Mouse (Mus musculus): ENCODE data around the gene Ccdc182. TPM values are rescaled to one million over a fixed set of nuclear protein-coding genes. Genes with fewer than 3 reads are reported as not detected.

Gene Ccdc182
- polyA plus RNA-seq (2015; fragmentation: Nextera tagmentation; extraction: Ambion mirVana): not detected in 2 replicates

DNA sequence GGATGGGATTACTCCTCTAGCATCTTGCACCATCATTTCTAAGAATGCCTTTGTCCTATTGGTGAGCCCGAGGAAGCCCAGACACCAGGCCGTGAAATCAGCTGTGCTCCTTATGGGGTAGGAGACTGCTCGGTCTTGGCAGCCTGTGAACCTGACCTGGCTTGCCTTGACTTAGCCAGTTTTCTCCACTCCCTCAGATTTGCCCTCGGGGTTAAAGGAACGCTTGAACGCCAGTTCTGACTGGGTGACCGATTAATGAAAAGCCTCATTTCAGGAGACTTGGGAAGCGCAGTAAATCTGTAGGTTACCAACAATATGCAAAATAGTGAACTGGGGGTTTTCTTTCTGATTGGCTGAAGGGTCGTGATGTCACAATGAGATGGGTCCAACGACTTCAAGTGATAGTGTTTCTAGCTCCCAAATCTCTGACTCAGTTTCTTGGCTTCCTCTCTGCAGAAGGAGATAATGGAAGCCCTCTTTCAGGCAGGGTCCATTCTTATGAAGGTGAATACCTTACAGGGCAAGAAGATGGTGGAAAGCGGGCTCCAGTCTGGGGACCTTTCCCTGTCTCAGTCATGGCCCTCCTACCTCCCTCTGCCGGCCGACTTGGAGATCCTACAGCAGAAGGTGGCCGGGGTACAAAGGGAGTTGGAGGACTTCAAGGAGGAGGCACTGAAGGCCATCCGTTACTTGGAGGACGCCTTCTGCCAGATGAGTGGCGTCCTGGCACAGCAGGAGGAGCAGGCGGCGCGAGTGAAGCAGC is at the start of gene Ccdc182:
Gene Ccdc182 (plus strand): TSS at position 428 of the 763 bp plus-strand sequence.
- Histone ChIP-seq H3K4me3 (ENCODE audit: low read depth, low read length) (no peak within 1 kb of the TSS), H3K9ac (ENCODE audit: low read length) (no peak within 1 kb of the TSS), H3K4me1 (replicated peaks; ENCODE audit: control insufficient read depth, insufficient read depth) (no peaks in the 10 kb centered on the region), H3K9me3 (ENCODE audit: control insufficient read depth, low read length) (no peaks in the 10 kb centered on the region), H3K27me3 (ENCODE audit: control insufficient read depth, insufficient read depth, low read length) (no peaks in the 10 kb centered on the region), H3K27ac (replicated peaks) (no peak within 1 kb of the TSS), H3K36me3 (ENCODE audit: control insufficient read depth, insufficient read depth, low read length) (no peaks in the 10 kb centered on the region), H3K4me2 (replicated peaks; ENCODE audit: low read depth) (no peak within 1 kb of the TSS)
- DNase-seq (ENCODE audit: low spot score) (no peak), ATAC-seq (ENCODE audit: low FRiP score, low TSS enrichment) (no peak)
- 48% methylated on average over 20 of the region's 20 CpGs for WGBS
- TF ChIP-seq EP300 (optimal IDR thresholded peaks at IDR 0.05): no peak
- TF ChIP-seq CTCF (IDR thresholded peaks at IDR 0.05; ENCODE audit: low read depth): peak; percentile 36

- Histone ChIP-seq H3K4me2 (replicated peaks; ENCODE audit: low read depth) (no peak overlapping the region), H3K4me3 (ENCODE audit: low read depth, low read length) (no peak overlapping the region), H3K27ac (replicated peaks) (no peak overlapping the region), H3K36me3 (ENCODE audit: control insufficient read depth, insufficient read depth, low read length) (no peaks in the 10 kb centered on the region), H3K4me1 (replicated peaks; ENCODE audit: control insufficient read depth, insufficient read depth) (no peaks in the 10 kb centered on the region), H3K9ac (ENCODE audit: low read length) (no peak overlapping the region), H3K27me3 (ENCODE audit: control insufficient read depth, insufficient read depth, low read length) (no peaks in the 10 kb centered on the region), H3K9me3 (ENCODE audit: control insufficient read depth, low read length) (no peaks in the 10 kb centered on the region)
- ATAC-seq (ENCODE audit: low FRiP score, low TSS enrichment) (no peak), DNase-seq (ENCODE audit: low spot score) (no peak)
- 76% methylated on average over 14 of the region's 14 CpGs for WGBS
- TF ChIP-seq EP300 (optimal IDR thresholded peaks at IDR 0.05): no peak
- no peak for TF ChIP-seq CTCF (IDR thresholded peaks at IDR 0.05; ENCODE audit: low read depth)
These were observed 48.2 kb upstream of the Ccdc182 start for GRCm38 (mm10) chr11:88245581-88246170.

- Histone ChIP-seq H3K27ac (replicated peaks) (no peak overlapping the region), H3K4me1 (replicated peaks; ENCODE audit: control insufficient read depth, insufficient read depth) (no peaks in the 10 kb centered on the region), H3K4me2 (replicated peaks; ENCODE audit: low read depth) (no peak overlapping the region), H3K4me3 (ENCODE audit: low read depth, low read length) (no peak overlapping the region), H3K27me3 (ENCODE audit: control insufficient read depth, insufficient read depth, low read length) (no peaks in the 10 kb centered on the region), H3K36me3 (ENCODE audit: control insufficient read depth, insufficient read depth, low read length) (no peaks in the 10 kb centered on the region), H3K9ac (ENCODE audit: low read length) (no peak overlapping the region), H3K9me3 (ENCODE audit: control insufficient read depth, low read length) (no peaks in the 10 kb centered on the region)
- no peak for DNase-seq (ENCODE audit: low spot score)
- TF ChIP-seq CTCF (IDR thresholded peaks at IDR 0.05; ENCODE audit: low read depth) (no peak), EP300 (optimal IDR thresholded peaks at IDR 0.05) (no peak)
- WGBS: 62% methylated on average over 5 of the region's 5 CpGs
- no peak for ATAC-seq (ENCODE audit: low FRiP score, low TSS enrichment)
These were observed 45.2 kb upstream of the Ccdc182 start for GRCm38 (mm10) chr11:88248636-88249035.

- H3K4me2 ChIP-seq (replicated peaks; ENCODE audit: low read depth): no peak overlapping the region
- TF ChIP-seq CTCF (IDR thresholded peaks at IDR 0.05; ENCODE audit: low read depth): no peak
- no peak for TF ChIP-seq EP300 (optimal IDR thresholded peaks at IDR 0.05)
- no peaks in the 10 kb centered on the region for H3K36me3 ChIP-seq (ENCODE audit: control insufficient read depth, insufficient read depth, low read length)
- H3K27ac ChIP-seq (replicated peaks): no peak overlapping the region
- ATAC-seq (ENCODE audit: low FRiP score, low TSS enrichment): no peak
- no peaks in the 10 kb centered on the region for H3K4me1 ChIP-seq (replicated peaks; ENCODE audit: control insufficient read depth, insufficient read depth)
- H3K4me3 ChIP-seq (ENCODE audit: low read depth, low read length): no peak overlapping the region
- H3K9ac ChIP-seq (ENCODE audit: low read length): no peak overlapping the region
- H3K9me3 ChIP-seq (ENCODE audit: control insufficient read depth, low read length): no peaks in the 10 kb centered on the region
- DNase-seq (ENCODE audit: low spot score): no peak
- 67% methylated on average over 3 of the region's 3 CpGs for WGBS
- no peaks in the 10 kb centered on the region for H3K27me3 ChIP-seq (ENCODE audit: control insufficient read depth, insufficient read depth, low read length)
These were observed 43.3 kb upstream of the Ccdc182 start for GRCm38 (mm10) chr11:88250568-88250967.

DNA sequence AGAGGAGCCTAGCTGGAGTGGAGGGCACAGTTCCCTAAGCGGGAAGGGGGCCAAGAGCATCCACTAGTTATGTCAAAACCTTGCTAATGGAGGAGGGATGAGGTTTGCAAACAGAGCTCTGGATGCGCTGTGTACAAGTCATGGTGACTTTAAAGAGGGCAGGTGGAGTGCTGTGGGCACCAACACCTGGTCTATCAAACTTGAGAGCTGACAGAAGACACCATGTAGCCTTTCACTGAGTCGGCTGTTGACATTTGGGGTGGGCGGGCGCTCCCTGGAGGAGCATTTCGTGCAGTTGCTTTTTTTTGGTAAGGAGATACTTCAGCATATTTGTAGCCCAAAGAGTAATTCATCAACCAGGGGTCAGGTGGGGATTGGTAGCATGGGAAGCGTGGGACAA is 42.6 kb upstream of the Ccdc182 start:
- DNase-seq (ENCODE audit: low spot score) (no peak), ATAC-seq (ENCODE audit: low FRiP score, low TSS enrichment) (no peak)
- no peaks in the 10 kb centered on the region for H3K36me3 ChIP-seq (ENCODE audit: control insufficient read depth, insufficient read depth, low read length)
- no peaks in the 10 kb centered on the region for H3K4me1 ChIP-seq (replicated peaks; ENCODE audit: control insufficient read depth, insufficient read depth)
- no peaks in the 10 kb centered on the region for H3K27me3 ChIP-seq (ENCODE audit: control insufficient read depth, insufficient read depth, low read length)
- no peak overlapping the region for H3K9ac ChIP-seq (ENCODE audit: low read length)
- no peak overlapping the region for H3K4me2 ChIP-seq (replicated peaks; ENCODE audit: low read depth)
- no peak overlapping the region for H3K4me3 ChIP-seq (ENCODE audit: low read depth, low read length)
- WGBS: 68% methylated on average over 7 of the region's 7 CpGs
- no peaks in the 10 kb centered on the region for H3K9me3 ChIP-seq (ENCODE audit: control insufficient read depth, low read length)
- TF ChIP-seq CTCF (IDR thresholded peaks at IDR 0.05; ENCODE audit: low read depth) (no peak), EP300 (optimal IDR thresholded peaks at IDR 0.05) (no peak)
- H3K27ac ChIP-seq (replicated peaks): no peak overlapping the region

Measured in stomach, postnatal 0 days (tissue).